Mouse (Mus musculus) C2C12 (cell line): ENCODE measurements around the gene Heatr1.

ENCODE experiments used
- CTCF ChIP-seq: IDR thresholded peaks from one replicate; pipeline ENCODE4 v1.5.1; 2011; ENCODE audit not compliant: control insufficient read depth, insufficient read depth, insufficient read length
- MYOD1 ChIP-seq: IDR thresholded peaks from one replicate; pipeline ENCODE4 v1.6.1; 2011; ENCODE audit warnings: low read depth; ENCODE audit not compliant: control insufficient read depth, insufficient read length

GRCm38 (mm10) chr13:12461730-12462119, 66.9 kb downstream of the Heatr1 start:
- no peak for TF ChIP-seq CTCF
- TF ChIP-seq MYOD1: no peak
